Mouse (Mus musculus) limb, embryonic 13.5 days (tissue): ENCODE measurements around the gene Rbm3. TPM values are rescaled to one million over a fixed set of nuclear protein-coding genes. Genes with fewer than 3 reads are reported as not detected.
"Not testable (repeated sequence)": the region's sequence is repeated elsewhere in the genome, so short reads cannot be mapped to it uniquely, and the experiment has no call there.

Experiments used
- ATAC-seq: fragments of 200-750 bp; cut with Nextera tagmentation; 2 replicates; pipeline ENCODE4 v1.8.0; 2017; ENCODE audit warnings: low read depth, moderate number of reproducible peaks, moderate TSS enrichment; ENCODE audit not compliant: low FRiP score
- H3K27ac ChIP-seq: fragments of 300-500 bp; sonication (generic); 2 replicates; pipeline ENCODE4 v1.5.1; 2015; ENCODE audit warnings: inconsistent platforms, mild to moderate bottlenecking, moderate library complexity
- H3K27me3 ChIP-seq: fragments of 300-500 bp; sonication (generic); 2 replicates; pipeline ENCODE4 v1.6.1; 2015; ENCODE audit warnings: mild to moderate bottlenecking, inconsistent platforms
- H3K36me3 ChIP-seq: fragments of 300-500 bp; sonication (generic); 2 replicates; pipeline ENCODE4 v1.6.1; 2015; ENCODE audit warnings: inconsistent platforms, mild to moderate bottlenecking, moderate library complexity
- H3K4me1 ChIP-seq: fragments of 300-500 bp; sonication (generic); 2 replicates; pipeline ENCODE4 v1.6.1; 2015; ENCODE audit warnings: inconsistent platforms
- H3K4me2 ChIP-seq: fragments of 300-500 bp; sonication (generic); replicated peaks from 2 replicates; pipeline ENCODE4 v1.6.1; 2015; ENCODE audit warnings: inconsistent platforms, mild to moderate bottlenecking, moderate library complexity
- H3K4me3 ChIP-seq: fragments of 300-500 bp; sonication (generic); 2 replicates; pipeline ENCODE4 v1.5.1; 2015; ENCODE audit warnings: moderate library complexity, mild to moderate bottlenecking, inconsistent platforms
- H3K9ac ChIP-seq: fragments of 300-500 bp; sonication (generic); 2 replicates; pipeline ENCODE4 v1.6.1; 2015; ENCODE audit warnings: mild to moderate bottlenecking, inconsistent platforms
- H3K9me3 ChIP-seq: fragments of 300-500 bp; sonication (generic); 2 replicates; pipeline ENCODE4 v1.6.1; 2016; ENCODE audit warnings: inconsistent platforms
- WGBS: fragments of 180-500 bp; shearing (Covaris S2); methylation state at CpG from one replicate; pipeline ENCODE4 v1.1.7; 2015; 5-methylcytosine and 5-hydroxymethylcytosine counted together
- polyA plus RNA-seq: library from polyadenylated mRNA; unstranded; fragments of >200 nt; fragmentation: Nextera tagmentation; extraction: Ambion mirVana; gene quantifications from 2 replicates; pipeline ENCODE4 v1.2.1, GENCODE M21; 2015

Rbm3 gene
- polyA plus RNA-seq, 1 experiment from 2014 or later = 482 TPM

GRCm38 (mm10) chrX:8117264-8117663, 28.4 kb downstream of the Rbm3 start:
- Histone ChIP-seq H3K36me3 (no peaks in the 10 kb centered on the region), H3K4me3 (no peak overlapping the region), H3K4me1 (no peaks in the 10 kb centered on the region), H3K9me3 (no peaks in the 10 kb centered on the region), H3K27me3 (no peaks in the 10 kb centered on the region), H3K9ac (no peak overlapping the region), H3K27ac (no peak overlapping the region), H3K4me2 (no peak overlapping the region)
- ATAC-seq = no peak

GRCm38 (mm10) chrX:8115275-8115674, 30.4 kb downstream of the Rbm3 start:
- Histone ChIP-seq H3K27me3 (no peaks in the 10 kb centered on the region), H3K9ac (no peak overlapping the region), H3K36me3 (no peaks in the 10 kb centered on the region), H3K27ac (no peak overlapping the region), H3K9me3 (no peaks in the 10 kb centered on the region), H3K4me1 (no peaks in the 10 kb centered on the region), H3K4me2 (no peak overlapping the region), H3K4me3 (no peak overlapping the region)
- 71% methylated on average over 4 of the region's 4 CpGs for WGBS
- ATAC-seq = no peak

- H3K4me3 ChIP-seq = no peak overlapping the region
- WGBS = 93% methylated on average over 3 of the region's 3 CpGs
- H3K27ac ChIP-seq = no peak overlapping the region
- ATAC-seq = no peak
- no peaks in the 10 kb centered on the region for H3K36me3 ChIP-seq
- no peak overlapping the region for H3K9ac ChIP-seq
- H3K4me2 ChIP-seq = no peak overlapping the region
- no peaks in the 10 kb centered on the region for H3K9me3 ChIP-seq
- 0 out of 2 replicates have a peak, but pooled peaks cover 5% of the 10 kb centered on the region for H3K4me1 ChIP-seq
- H3K27me3 ChIP-seq = no peaks in the 10 kb centered on the region
Observed at GRCm38 (mm10) chrX:8105019-8105418, 40.7 kb downstream of the Rbm3 start.

GRCm38 (mm10) chrX:8102213-8102668, 43.4 kb downstream of the Rbm3 start:
- no peak for ATAC-seq
- H3K27me3 ChIP-seq = no peaks in the 10 kb centered on the region
- no peak overlapping the region for H3K9ac ChIP-seq
- no peak overlapping the region for H3K27ac ChIP-seq
- 63% methylated on average over 7 of the region's 7 CpGs for WGBS
- H3K36me3 ChIP-seq = no peaks in the 10 kb centered on the region
- H3K9me3 ChIP-seq = no peaks in the 10 kb centered on the region
- 0 out of 2 replicates have a peak, but pooled peaks cover 5% of the 10 kb centered on the region for H3K4me1 ChIP-seq
- H3K4me2 ChIP-seq = no peak overlapping the region
- no peak overlapping the region for H3K4me3 ChIP-seq

DNA sequence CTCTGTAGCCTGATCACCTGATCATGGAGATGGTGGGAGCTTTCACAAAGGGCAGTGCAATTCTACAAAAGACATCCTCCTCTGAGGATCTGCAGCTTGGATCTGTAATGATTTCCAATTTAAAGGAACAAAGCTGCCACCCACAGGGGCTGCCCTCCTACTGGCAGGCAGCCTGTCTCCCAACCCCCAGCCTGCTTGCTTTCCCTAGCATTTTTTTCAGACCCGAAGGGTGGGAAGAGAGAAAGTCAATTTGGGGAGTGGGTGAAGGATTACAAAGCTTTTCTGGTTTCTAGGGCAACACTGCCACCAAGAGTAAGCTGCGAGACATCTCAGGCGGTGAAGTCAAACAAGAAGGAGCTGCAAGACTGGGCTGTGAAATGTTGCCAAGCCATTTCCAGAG, 44.7 kb downstream of the Rbm3 start:
- Histone ChIP-seq H3K4me1 (0 out of 2 replicates have a peak, but pooled peaks cover 5% of the 10 kb centered on the region), H3K4me3 (no peak overlapping the region), H3K4me2 (no peak overlapping the region), H3K36me3 (no peaks in the 10 kb centered on the region), H3K9ac (no peak overlapping the region), H3K9me3 (no peaks in the 10 kb centered on the region), H3K27me3 (no peaks in the 10 kb centered on the region), H3K27ac (no peak overlapping the region)
- 19% methylated on average over 3 of the region's 3 CpGs for WGBS
- no peak; the same call in 1 of the 2 replicates for ATAC-seq

- Histone ChIP-seq H3K4me1 (0 out of 2 replicates have a peak, but pooled peaks cover 5% of the 10 kb centered on the region), H3K4me2 (no peak overlapping the region), H3K9me3 (no peaks in the 10 kb centered on the region), H3K4me3 (no peak overlapping the region), H3K9ac (no peak overlapping the region), H3K36me3 (no peaks in the 10 kb centered on the region), H3K27me3 (no peaks in the 10 kb centered on the region), H3K27ac (no peak overlapping the region)
- WGBS = 71% methylated on average over 4 of the region's 4 CpGs
- no peak for ATAC-seq
Observed at GRCm38 (mm10) chrX:8099435-8099834, 46.2 kb downstream of the Rbm3 start.

DNA sequence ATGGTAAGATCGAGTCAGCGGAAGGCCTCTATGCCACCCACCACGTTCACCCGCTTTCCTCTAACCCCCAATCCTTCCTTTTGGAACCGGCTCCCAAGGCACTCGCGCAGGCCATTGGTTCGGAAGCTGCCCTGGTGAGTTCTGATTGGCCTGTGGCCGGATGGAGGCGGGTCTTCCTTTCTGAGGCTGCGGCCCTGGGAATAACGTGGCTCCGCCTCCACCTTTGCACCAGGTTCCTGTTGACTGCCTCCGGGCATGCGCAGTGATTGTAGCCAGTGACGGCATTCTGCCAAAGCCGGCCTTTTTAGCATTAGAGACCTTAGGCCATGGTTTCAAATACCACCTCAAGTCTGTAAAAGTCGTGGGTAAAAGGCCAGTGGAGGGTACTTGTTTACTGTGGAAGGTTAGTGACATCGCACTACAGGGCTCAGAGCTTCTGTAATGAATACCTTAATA, 48.9 kb downstream of the Rbm3 start:
- H3K36me3 ChIP-seq = no peaks in the 10 kb centered on the region
- peak overlapping the region; percentile 52 for H3K4me2 ChIP-seq
- 11% methylated on average over 15 of the region's 19 CpGs for WGBS
- H3K9me3 ChIP-seq = no peaks in the 10 kb centered on the region
- H3K9ac ChIP-seq = no peak overlapping the region
- H3K4me3 ChIP-seq = peak overlapping the region; percentile 29
- H3K27ac ChIP-seq = peak overlapping the region; percentile 39; the same call in 1 of the 2 replicates
- H3K27me3 ChIP-seq = no peaks in the 10 kb centered on the region
- peak; percentile 96 for ATAC-seq
- 0 out of 2 replicates have a peak, but pooled peaks cover 5% of the 10 kb centered on the region for H3K4me1 ChIP-seq

DNA sequence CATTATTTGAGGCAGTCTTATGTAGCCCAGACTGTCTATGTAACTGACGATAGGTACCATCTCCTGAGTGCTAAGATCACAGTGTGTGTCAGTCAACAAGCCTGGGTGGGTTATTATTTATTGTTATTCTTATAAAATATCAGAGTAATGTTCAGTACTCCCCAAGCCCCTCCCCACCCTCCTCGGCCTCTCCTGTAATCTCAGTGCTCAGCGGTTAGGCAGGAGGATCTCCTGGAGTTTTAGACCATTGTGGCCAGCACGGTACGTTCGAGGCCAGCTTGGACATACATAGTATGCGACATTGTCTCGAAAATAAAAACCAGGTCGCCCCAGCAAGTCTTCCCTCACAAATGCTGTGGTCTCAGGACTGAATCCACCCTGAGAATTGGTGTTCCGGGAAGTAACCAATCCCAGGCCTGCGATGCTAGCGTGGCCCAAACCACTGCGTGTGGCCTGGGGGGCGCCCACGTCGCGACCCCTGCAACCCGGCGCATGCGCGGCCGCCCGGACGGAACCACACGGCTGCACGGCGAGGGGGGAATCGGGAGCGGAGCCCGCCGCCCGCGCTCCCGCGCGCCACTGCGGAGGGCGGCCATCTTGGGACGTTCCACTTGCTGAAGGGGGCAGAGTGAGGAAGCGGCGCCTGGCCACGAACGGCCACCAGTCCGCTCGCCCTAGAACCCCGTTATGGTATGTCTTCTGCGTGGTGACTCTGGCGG, 49.5 kb downstream of the Rbm3 start:
- not testable (repeated sequence) for H3K9ac ChIP-seq, H3K27me3 ChIP-seq, H3K36me3 ChIP-seq, H3K27ac ChIP-seq, H3K4me1 ChIP-seq, H3K9me3 ChIP-seq
- 13% methylated on average over 12 of the region's 48 CpGs for WGBS
- Histone ChIP-seq H3K4me2 (peak overlapping the region; percentile 49), H3K4me3 (peak overlapping the region; percentile 31)
- ATAC-seq = peak; percentile 91

- Histone ChIP-seq H3K27me3 (no peaks in the 10 kb centered on the region), H3K4me1 (0 out of 2 replicates have a peak, but pooled peaks cover 2% of the 10 kb centered on the region), H3K36me3 (no peaks in the 10 kb centered on the region), H3K9me3 (no peaks in the 10 kb centered on the region), H3K4me3 (peak overlapping the region; percentile 31), H3K4me2 (peak overlapping the region; percentile 49), H3K27ac (no peak overlapping the region), H3K9ac (no peak overlapping the region)
- no peak for ATAC-seq
- WGBS = 84% methylated on average over 10 of the region's 10 CpGs
Observed at GRCm38 (mm10) chrX:8095546-8095945, 50.1 kb downstream of the Rbm3 start.

GRCm38 (mm10) chrX:8090954-8091347, 54.7 kb downstream of the Rbm3 start:
- H3K27me3 ChIP-seq, H3K4me3 ChIP-seq, H3K36me3 ChIP-seq, H3K9me3 ChIP-seq, H3K4me1 ChIP-seq, H3K27ac ChIP-seq, ATAC-seq, H3K9ac ChIP-seq, H3K4me2 ChIP-seq: not testable (repeated sequence)
- 87% methylated on average over 4 of the region's 5 CpGs for WGBS

DNA sequence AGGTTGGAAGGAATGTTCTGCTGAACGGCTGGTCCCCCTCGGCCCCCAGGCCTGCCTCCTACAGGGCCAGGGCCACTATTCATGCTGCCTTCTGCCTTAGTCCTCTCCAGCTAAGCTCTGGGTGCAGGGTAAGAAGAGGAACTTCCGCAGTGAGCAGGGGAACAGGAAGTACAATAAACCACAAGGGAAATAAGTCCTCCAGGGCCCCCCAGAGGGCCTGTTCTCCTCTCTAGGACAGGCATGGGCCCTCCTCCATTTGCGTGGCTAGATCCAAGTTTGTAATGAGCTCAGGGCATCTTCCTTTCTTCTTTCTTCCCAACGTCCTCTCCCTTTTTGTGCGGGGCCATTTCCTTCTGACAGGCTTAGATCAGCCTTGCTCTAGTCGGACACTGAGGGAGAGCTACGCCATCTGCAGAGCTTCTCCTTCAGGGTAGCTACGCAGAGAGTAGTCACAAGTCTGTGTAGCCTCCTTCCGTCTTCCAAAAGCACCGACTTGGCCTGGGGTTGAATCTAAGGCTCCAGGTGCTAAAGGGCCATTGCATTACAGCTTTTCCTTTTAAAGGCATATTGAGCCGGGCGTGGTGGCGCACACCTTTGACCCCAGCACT, 55.2 kb downstream of the Rbm3 start, which contains the start of gene Was:
Gene Was, minus strand, starts transcription at position 153 of the 608 bp plus-strand sequence.
- H3K27me3 ChIP-seq = no peaks in the 10 kb centered on the region
- no peak for ATAC-seq
- H3K4me2 ChIP-seq = no peak within 1 kb of the TSS
- H3K27ac ChIP-seq = no peak within 1 kb of the TSS
- no peak within 1 kb of the TSS for H3K4me3 ChIP-seq
- H3K36me3 ChIP-seq = no peaks in the 10 kb centered on the region
- WGBS = 86% methylated on average over 14 of the region's 14 CpGs
- H3K9ac ChIP-seq = no peak within 1 kb of the TSS
- H3K4me1 ChIP-seq = no peaks in the 10 kb centered on the region
- no peaks in the 10 kb centered on the region for H3K9me3 ChIP-seq

GRCm38 (mm10) chrX:8089746-8090145, 55.9 kb downstream of the Rbm3 start:
- Histone ChIP-seq H3K27ac (no peak overlapping the region), H3K27me3 (no peaks in the 10 kb centered on the region), H3K4me3 (no peak overlapping the region), H3K36me3 (no peaks in the 10 kb centered on the region), H3K4me1 (no peaks in the 10 kb centered on the region), H3K9me3 (no peaks in the 10 kb centered on the region), H3K4me2 (no peak overlapping the region), H3K9ac (no peak overlapping the region)
- no peak for ATAC-seq
- WGBS = 84% methylated on average over 3 of the region's 3 CpGs
